Mouse (Mus musculus) monocyte, adult 5-6 weeks (primary cell): ENCODE results near the gene Ccnl2. TPM values are rescaled to one million over a fixed set of nuclear protein-coding genes. Genes with fewer than 3 reads are reported as not detected.
"Not testable (repeated sequence)": the region's sequence is repeated elsewhere in the genome, so short reads cannot be mapped to it uniquely, and the experiment has no call there.

Source experiments
- ATAC-seq: fragments of 153-309, 156-312 bp; replicated peaks from 2 replicates; pipeline ENCODE4 v1.8.0; 2017; ENCODE audit warnings: mild to moderate bottlenecking; ENCODE audit not compliant: low TSS enrichment, insufficient number of reproducible peaks, severe bottlenecking, poor library complexity, low FRiP score
- total RNA-seq: library from RNA; stranded (forward); fragments of 200-1000, 200-491, 200-594 nt; gene quantifications from 3 replicates; pipeline ENCODE4 v1.2.3, GENCODE M21; 2017

The Ccnl2 gene
- total RNA-seq, 1 experiment from 2014 or later = 228 TPM

DNA sequence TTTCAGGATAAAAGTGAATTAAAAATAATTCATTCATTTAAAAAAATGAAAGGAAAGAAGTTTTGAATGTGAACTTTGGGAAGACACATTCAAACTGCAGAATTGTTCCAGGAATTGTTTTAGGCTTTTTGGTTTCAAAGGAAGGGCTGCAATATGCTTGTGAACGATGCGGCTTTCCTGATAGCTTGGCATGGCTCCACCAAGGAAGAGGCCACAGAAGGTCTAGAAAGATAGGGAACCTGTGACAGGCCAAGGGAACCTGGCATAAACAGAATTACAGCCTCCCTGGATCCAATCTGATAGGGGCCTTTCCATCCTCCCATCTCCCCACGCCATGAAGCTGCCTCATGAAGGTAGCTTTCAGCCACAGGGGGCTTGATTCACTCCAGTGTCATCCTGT lies 24.0 kb upstream of the Ccnl2 start:
- no peak for ATAC-seq

DNA sequence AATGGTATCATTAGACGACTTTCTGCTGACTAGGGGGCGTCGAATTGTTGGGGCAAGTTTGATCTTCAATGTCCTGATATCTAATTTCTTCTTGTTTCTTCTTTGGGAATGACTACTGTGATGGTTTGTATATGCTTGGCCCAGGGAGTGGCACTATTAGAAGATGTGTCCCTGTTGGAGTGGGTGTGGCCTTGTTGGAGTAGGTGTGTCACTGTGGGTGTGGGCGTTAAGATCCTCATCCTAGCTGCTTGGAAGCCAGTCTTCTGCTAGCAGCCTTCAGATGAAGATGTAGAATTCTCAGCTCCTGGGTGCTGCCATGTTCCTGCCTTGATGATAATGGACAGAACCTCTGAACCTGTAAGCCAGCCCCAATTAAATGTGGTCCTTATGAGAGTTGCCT lies 23.5 kb upstream of the Ccnl2 start:
- ATAC-seq = not testable (repeated sequence)

DNA sequence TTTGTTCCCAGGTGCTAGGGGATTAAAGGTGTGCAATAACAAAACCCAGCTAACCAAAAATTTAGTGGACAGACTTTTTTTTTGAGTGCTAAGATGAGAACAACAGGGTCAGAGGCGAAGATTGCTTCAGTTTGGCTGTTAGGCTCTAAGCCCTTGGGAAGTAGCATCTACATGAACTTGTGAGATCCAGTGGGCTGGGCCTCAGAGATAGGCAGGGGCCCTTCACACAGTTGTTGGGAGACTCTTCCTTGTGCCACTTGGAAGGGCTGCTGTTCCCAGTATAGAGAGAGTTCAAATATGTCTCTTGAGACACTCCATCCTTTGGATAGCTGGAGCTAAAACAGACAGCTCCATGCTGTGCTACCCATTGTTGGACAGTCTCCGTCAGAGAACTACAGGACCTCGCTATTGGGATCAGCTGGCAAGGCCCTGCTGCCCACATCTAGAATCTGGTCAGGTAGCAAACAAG lies 22.2 kb upstream of the Ccnl2 start, which contains the start of gene Ankrd65:
TSS of gene Ankrd65 (plus strand) at position 419 of the 469 bp plus-strand sequence.
- no peak for ATAC-seq

- no peak for ATAC-seq
Observed at GRCm38 (mm10) chr4:155790650-155791161, 21.6 kb upstream of the Ccnl2 start.

GRCm38 (mm10) chr4:155791240-155791933 lies 20.9 kb upstream of the Ccnl2 start:
- no peak for ATAC-seq

GRCm38 (mm10) chr4:155793730-155794129 lies 18.6 kb upstream of the Ccnl2 start:
- no peak for ATAC-seq

GRCm38 (mm10) chr4:155802075-155802474 lies 10.2 kb upstream of the Ccnl2 start:
- no peak for ATAC-seq

DNA sequence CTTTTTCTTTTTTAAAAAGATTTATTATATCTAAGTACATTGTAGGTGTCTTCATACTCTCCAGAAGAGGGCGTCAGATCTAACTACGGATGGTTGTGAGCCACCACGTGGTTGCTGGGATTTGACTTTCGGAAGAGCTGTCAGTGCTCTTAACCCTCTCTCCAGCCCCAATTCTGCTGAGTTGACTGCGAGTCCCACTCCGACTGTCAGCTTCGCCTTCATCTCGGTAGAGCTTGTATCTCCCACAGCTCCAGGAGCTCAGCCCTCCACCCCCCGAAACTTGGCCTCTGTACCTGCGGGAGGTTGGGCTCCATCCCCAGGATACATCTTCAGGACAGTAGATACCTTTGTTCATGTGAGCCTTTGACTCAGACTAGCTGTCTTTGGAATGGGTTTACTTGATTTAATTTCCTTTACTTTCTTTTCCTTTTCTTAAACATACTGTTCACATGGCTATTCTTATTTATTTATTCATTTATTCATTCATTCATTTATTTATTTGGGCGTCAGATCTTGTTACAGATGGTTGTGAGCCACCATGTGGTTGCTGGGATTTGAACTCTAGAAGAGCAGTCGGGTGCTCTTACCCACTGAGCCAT lies 9.4 kb upstream of the Ccnl2 start, which contains the start of gene Mrpl20:
TSS of gene Mrpl20 (plus strand) at position 138 of the 599 bp plus-strand sequence.
- no peak; the same call in 1 of the 2 replicates for ATAC-seq

- ATAC-seq = peak; percentile 99
Observed at GRCm38 (mm10) chr4:155803340-155804041, 8.8 kb upstream of the Ccnl2 start.

- no peak for ATAC-seq
Observed at GRCm38 (mm10) chr4:155807841-155808240, 4.4 kb upstream of the Ccnl2 start.

GRCm38 (mm10) chr4:155812665-155813181 lies 434 bp downstream of the Ccnl2 start:
- ATAC-seq = no peak

DNA sequence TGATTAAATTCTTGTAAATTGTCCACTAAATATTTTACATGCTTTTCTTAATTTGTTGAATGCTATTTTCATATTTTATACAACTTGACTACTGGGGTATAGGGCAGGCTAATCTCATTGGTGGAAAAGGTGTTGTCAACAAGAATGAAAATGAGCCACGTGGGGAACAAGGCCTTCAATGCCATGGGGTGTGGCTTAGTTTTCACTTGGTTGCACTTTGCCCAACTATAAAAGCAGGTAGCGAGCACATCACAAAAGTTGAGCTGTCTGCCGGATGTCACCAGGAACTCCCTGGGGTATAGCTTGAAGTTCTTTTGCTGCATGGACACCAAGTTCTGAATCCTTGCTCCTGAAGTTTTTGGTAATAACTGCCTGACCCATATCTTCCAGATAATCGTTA lies 5.2 kb downstream of the Ccnl2 start:
- ATAC-seq = no peak

- no peak for ATAC-seq
Observed at GRCm38 (mm10) chr4:155821025-155821424, 8.7 kb downstream of the Ccnl2 start.

DNA sequence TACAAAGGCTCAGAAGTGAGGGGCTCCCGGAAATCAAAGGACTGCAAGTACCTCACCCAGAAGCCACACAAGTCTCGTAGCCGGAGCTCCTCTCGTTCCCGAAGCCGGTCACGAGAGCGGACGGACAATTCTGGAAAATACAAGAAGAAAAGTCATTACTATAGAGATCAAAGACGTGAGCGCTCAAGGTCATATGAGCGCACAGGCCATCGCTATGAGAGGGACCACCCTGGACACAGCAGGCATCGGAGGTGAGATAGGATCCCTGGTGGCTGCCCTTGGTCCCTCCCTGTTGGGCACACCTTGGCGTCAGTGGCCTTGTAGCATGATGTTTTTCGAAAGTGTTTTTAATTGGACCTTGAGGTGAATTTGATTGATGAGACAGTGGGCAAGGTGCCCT lies 11.2 kb downstream of the Ccnl2 start:
- ATAC-seq = no peak; the same call in 1 of the 2 replicates

DNA sequence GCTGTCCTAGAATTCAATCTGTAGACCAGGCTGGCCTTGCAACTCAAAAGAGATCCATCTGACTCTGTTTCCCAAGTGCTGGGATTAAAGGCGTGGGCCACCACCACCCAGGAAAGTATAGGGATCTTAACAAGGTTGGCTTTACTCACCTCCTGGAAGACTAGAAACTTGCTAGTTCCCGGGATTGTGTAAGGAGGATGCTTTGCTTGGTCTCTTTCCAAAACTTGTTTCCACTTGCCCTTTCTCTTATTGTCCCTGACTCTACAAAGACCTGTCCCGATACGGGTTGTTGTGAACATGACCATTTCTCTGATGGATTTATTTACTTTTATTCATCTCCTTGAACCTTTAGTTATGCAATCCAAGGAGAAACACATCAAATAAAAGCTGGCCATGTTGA lies 17.6 kb downstream of the Ccnl2 start:
- no peak for ATAC-seq

- no peak for ATAC-seq
Observed at GRCm38 (mm10) chr4:155830596-155830995, 18.3 kb downstream of the Ccnl2 start.

DNA sequence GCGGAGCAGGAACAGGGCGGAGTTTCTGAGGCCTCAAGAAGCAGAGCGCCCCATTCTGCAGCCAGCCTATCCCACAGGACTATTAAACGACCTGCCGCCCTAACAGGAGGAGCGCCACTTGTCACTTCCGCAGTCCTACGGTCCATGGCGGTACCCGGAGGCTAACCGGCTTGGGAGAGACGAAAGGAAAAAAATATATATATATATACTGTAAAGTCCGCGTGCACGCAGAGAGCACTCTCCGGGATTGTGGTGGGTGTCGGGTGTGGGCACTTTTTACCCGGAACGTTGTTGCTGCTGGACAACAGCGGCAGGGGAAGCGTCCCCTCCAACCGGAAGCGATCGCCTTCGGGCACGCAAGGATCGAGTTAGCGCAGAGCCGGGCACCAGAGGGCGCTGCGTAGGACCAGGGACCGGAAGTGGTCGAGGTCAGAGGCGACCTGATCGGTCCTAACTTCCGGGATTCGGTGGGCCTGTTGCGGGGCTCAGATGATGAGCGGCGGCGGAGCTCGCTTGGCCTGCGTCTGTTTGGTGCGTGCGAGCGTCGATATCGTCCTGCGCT lies 19.0 kb downstream of the Ccnl2 start, which contains the start of gene Aurkaip1:
TSS of gene Aurkaip1 (plus strand) at position 68 of the 562 bp plus-strand sequence.
- peak; percentile 92 for ATAC-seq

- ATAC-seq = 0 out of 2 replicates have a peak, but pooled peaks have one; percentile 0
Observed at GRCm38 (mm10) chr4:155831831-155832230, 19.5 kb downstream of the Ccnl2 start.

DNA sequence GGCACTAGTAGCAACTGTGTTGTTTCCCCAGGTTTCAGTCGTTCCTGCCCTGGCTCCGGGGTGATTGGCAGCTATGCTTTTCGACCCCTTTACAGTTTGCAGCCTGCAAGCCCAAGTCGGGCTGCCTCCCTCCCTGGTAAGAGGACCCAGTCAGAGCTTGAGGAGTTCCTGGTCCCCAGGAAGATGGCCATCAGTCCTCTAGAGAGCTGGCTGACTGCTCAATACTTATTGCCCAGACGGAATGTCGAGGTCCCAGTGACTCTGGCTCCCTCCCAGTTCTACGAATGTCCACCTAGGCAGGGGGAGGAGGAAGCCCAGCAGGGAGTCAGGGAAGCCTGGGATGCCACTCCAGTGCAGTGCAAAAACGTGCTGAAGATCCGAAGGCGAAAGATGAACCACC lies 20.0 kb downstream of the Ccnl2 start:
- no peak for ATAC-seq
